Mouse (Mus musculus): ENCODE data around the gene Mapk10. TPM values are rescaled to one million over a fixed set of nuclear protein-coding genes. Genes with fewer than 3 reads are reported as not detected.

Mapk10 gene
- total and polyA plus RNA-seq, 3 experiments, result 0.10 to 0.95 (median 0.47) TPM

DNA sequence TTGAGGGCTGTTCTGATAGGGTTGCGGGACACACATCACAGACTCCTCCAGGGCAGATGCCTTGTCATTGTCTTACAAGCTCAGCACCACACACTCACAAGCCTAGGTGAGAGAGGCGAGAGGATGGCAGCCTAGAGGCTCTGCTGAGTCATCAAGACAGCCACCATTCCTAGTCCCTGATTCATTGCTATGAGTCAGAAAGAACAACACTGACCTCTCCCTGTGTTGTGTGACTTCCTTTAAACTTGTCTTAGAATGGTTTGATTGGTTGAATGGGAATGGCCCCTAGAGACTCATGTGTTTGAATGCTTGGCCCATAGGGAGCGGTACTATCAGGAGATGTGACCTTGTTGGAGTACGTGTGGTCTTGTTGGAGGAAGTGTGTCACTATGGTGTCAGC lies 20.7 kb upstream of the Mapk10 start:
- no peak overlapping the region for H3K4me3 ChIP-seq (replicated peaks in 1 of 3; ENCODE audit: low read depth in 2 of 3, low read length in 2 of 3, poor library complexity in 1 of 3)
- in situ Hi-C loops (cut with MboI; ENCODE audit: low pct_ligation_motif_present, low pct_unique_long_range_greater_than_20kb, low sequenced_read_pairs), result no loop called here
- 0 out of 2 replicates have a peak, but pooled peaks have one; percentile 8 for TF ChIP-seq BHLHE40 (IDR thresholded peaks at IDR 0.05; ENCODE audit: low read depth, low read length)
- peak; percentile 76; the same call in 1 of the 2 replicates for TF ChIP-seq MAFK (IDR thresholded peaks at IDR 0.05; ENCODE audit: insufficient replicate concordance, low read length)
- no peak for TF ChIP-seq TBP (conservative IDR thresholded peaks at IDR 0.05; ENCODE audit: low read depth, low read length)
- no peak for TF ChIP-seq JUND (conservative IDR thresholded peaks at IDR 0.05; ENCODE audit: low read depth, low read length)
- TF ChIP-seq SMC3 (IDR thresholded peaks at IDR 0.05; ENCODE audit: low read depth, low read length), result no peak
- TF ChIP-seq TCF12 (IDR thresholded peaks at IDR 0.05; ENCODE audit: low read depth, low read length), result no peak
- TF ChIP-seq NELFE (IDR thresholded peaks at IDR 0.05; ENCODE audit: low read depth, low read length), result no peak
- H3K27me3 ChIP-seq (replicated peaks), result no peaks in the 10 kb centered on the region
- peak; percentile 34 for DNase-seq (ENCODE audit: extremely low read depth)
- H3K79me2 ChIP-seq (replicated peaks; ENCODE audit: control insufficient read depth, extremely low read depth, insufficient read depth, poor library complexity, severe bottlenecking), result no peaks in the 10 kb centered on the region
- no peak overlapping the region for H3K27ac ChIP-seq (ENCODE audit: insufficient read depth, low read depth)
- H3K4me1 ChIP-seq (ENCODE audit: control insufficient read depth in 1 of 2, insufficient read depth in 2 of 2), result peaks cover 4 to 28% of the 10 kb centered on the region in 2 experiments
- H3K4me2 ChIP-seq (ENCODE audit: insufficient read depth, low read depth, poor library complexity, severe bottlenecking), result no peak overlapping the region
- no peaks in the 10 kb centered on the region for H3K9me3 ChIP-seq (replicated peaks; ENCODE audit: low read length)
- H3K36me3 ChIP-seq (replicated peaks in 1 of 2; ENCODE audit: control insufficient read depth in 1 of 2, insufficient read depth in 1 of 2, low read length in 1 of 2), result no peaks in the 10 kb centered on the region
- dilution Hi-C loops (cut with MboI; ENCODE audit: extremely low pct_ligation_motif_present, extremely low pct_unique_long_range_greater_than_20kb, low sequenced_read_pairs), result no loop called here
- no peak overlapping the region for H3K9ac ChIP-seq (ENCODE audit: insufficient read depth, low read depth)

DNA sequence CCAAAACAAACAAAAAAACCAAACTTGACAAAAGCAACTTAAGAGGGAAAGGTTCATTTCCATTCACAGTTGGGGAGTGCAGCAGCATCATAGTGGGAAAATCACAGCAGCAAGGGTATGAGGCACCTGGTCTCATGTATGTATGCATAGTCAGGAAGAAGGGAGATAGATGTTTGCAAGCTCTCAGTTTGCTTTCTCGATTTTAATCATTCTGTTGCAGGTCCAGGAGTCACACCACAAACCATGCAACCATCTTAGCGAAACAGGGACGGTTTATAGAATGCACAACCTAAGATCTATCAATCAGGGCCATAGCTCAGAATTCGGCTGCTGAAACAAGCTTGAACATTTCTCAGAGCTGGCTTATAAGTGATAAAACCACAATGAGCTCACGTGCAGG lies 19.2 kb upstream of the Mapk10 start:
- no peak overlapping the region for H3K4me2 ChIP-seq (ENCODE audit: insufficient read depth, low read depth, poor library complexity, severe bottlenecking)
- H3K4me3 ChIP-seq (replicated peaks in 1 of 3; ENCODE audit: low read depth in 2 of 3, low read length in 2 of 3, poor library complexity in 1 of 3), result no peak overlapping the region
- peaks cover 4 to 28% of the 10 kb centered on the region in 2 experiments for H3K4me1 ChIP-seq (ENCODE audit: control insufficient read depth in 1 of 2, insufficient read depth in 2 of 2)
- dilution Hi-C loops (cut with MboI; ENCODE audit: extremely low pct_ligation_motif_present, extremely low pct_unique_long_range_greater_than_20kb, low sequenced_read_pairs), result no loop called here
- no peak overlapping the region for H3K9ac ChIP-seq (ENCODE audit: insufficient read depth, low read depth)
- no peak overlapping the region for H3K27ac ChIP-seq (ENCODE audit: insufficient read depth, low read depth)
- in situ Hi-C loops (cut with MboI; ENCODE audit: low pct_ligation_motif_present, low pct_unique_long_range_greater_than_20kb, low sequenced_read_pairs), result no loop called here
- H3K27me3 ChIP-seq (replicated peaks), result no peaks in the 10 kb centered on the region
- no peaks in the 10 kb centered on the region for H3K9me3 ChIP-seq (replicated peaks; ENCODE audit: low read length)
- DNase-seq (ENCODE audit: extremely low read depth), result peak; percentile 42
- no peaks in the 10 kb centered on the region for H3K79me2 ChIP-seq (replicated peaks; ENCODE audit: control insufficient read depth, extremely low read depth, insufficient read depth, poor library complexity, severe bottlenecking)
- no peaks in the 10 kb centered on the region for H3K36me3 ChIP-seq (replicated peaks in 1 of 2; ENCODE audit: control insufficient read depth in 1 of 2, insufficient read depth in 1 of 2, low read length in 1 of 2)
- no peak; the same call in 1 of the 2 replicates for TF ChIP-seq JUND (conservative IDR thresholded peaks at IDR 0.05; ENCODE audit: low read depth, low read length)
- TF ChIP-seq IRF4 (IDR thresholded peaks at IDR 0.05; ENCODE audit: low read depth, low read length), result peak; percentile 71
- no peak for TF ChIP-seq ZC3H11A (IDR thresholded peaks at IDR 0.05; ENCODE audit: low read depth, low read length)
- TF ChIP-seq CHD2 (IDR thresholded peaks at IDR 0.05; ENCODE audit: low read length), result no peak
- no peak for TF ChIP-seq USF2 (conservative IDR thresholded peaks at IDR 0.05; ENCODE audit: low read depth, low read length)
- TF ChIP-seq TBP (conservative IDR thresholded peaks at IDR 0.05; ENCODE audit: low read depth, low read length), result no peak
- TF ChIP-seq ELF1 (IDR thresholded peaks at IDR 0.05; ENCODE audit: low read depth, low read length), result no peak
- no peak for TF ChIP-seq CTCF (conservative IDR thresholded peaks at IDR 0.05 in 1 of 2, IDR thresholded peaks at IDR 0.05 in 1 of 2; ENCODE audit: low read depth in 2 of 2, low read length in 2 of 2)
- TF ChIP-seq EP300 (IDR thresholded peaks at IDR 0.05; ENCODE audit: low read length), result peak; percentile 68
- no peak for TF ChIP-seq NRF1 (IDR thresholded peaks at IDR 0.05; ENCODE audit: low read depth, low read length)
- no peak for TF ChIP-seq NELFE (IDR thresholded peaks at IDR 0.05; ENCODE audit: low read depth, low read length)
- no peak for TF ChIP-seq MEF2A (IDR thresholded peaks at IDR 0.05; ENCODE audit: borderline replicate concordance, low read depth, low read length)
- no peak for TF ChIP-seq MXI1 (IDR thresholded peaks at IDR 0.05; ENCODE audit: low read depth, low read length)
- TF ChIP-seq ZMIZ1 (IDR thresholded peaks at IDR 0.05; ENCODE audit: low read depth, low read length), result no peak
- no peak for TF ChIP-seq ETS1 (conservative IDR thresholded peaks at IDR 0.05; ENCODE audit: low read depth, low read length)
- TF ChIP-seq ZKSCAN1 (IDR thresholded peaks at IDR 0.05; ENCODE audit: borderline replicate concordance, low read depth, low read length), result no peak
- no peak for TF ChIP-seq MAX (IDR thresholded peaks at IDR 0.05; ENCODE audit: low read length)
- no peak for TF ChIP-seq ZNF384 (IDR thresholded peaks at IDR 0.05; ENCODE audit: low read depth, low read length)
- TF ChIP-seq BHLHE40 (IDR thresholded peaks at IDR 0.05; ENCODE audit: low read depth, low read length), result peak; percentile 57; the same call in 1 of the 2 replicates
- no peak for TF ChIP-seq GABPA (IDR thresholded peaks at IDR 0.05; ENCODE audit: insufficient replicate concordance, low read depth, low read length)
- TF ChIP-seq RAD21 (IDR thresholded peaks at IDR 0.05; ENCODE audit: low read depth, low read length), result no peak
- TF ChIP-seq SMC3 (IDR thresholded peaks at IDR 0.05; ENCODE audit: low read depth, low read length), result no peak
- TF ChIP-seq HCFC1 (IDR thresholded peaks at IDR 0.05; ENCODE audit: low read depth, low read length), result no peak
- TF ChIP-seq MAZ (IDR thresholded peaks at IDR 0.05; ENCODE audit: low read depth, low read length), result no peak
- no peak for TF ChIP-seq JUN (IDR thresholded peaks at IDR 0.05; ENCODE audit: insufficient read depth, low read depth, low read length)
- TF ChIP-seq POLR2AphosphoS2 (IDR thresholded peaks at IDR 0.05; ENCODE audit: low read depth, low read length), result no peak
- TF ChIP-seq MYC (IDR thresholded peaks at IDR 0.05; ENCODE audit: low read depth, low read length), result no peak
- TF ChIP-seq KAT2A (IDR thresholded peaks at IDR 0.05; ENCODE audit: insufficient replicate concordance, low read length), result no peak
- TF ChIP-seq MAFK (IDR thresholded peaks at IDR 0.05; ENCODE audit: insufficient replicate concordance, low read length), result no peak
- no peak for TF ChIP-seq USF1 (IDR thresholded peaks at IDR 0.05; ENCODE audit: low read depth, low read length)
- no peak for TF ChIP-seq E2F4 (IDR thresholded peaks at IDR 0.05; ENCODE audit: insufficient replicate concordance, low read depth, low read length)
